In the genomic region with DNA sequence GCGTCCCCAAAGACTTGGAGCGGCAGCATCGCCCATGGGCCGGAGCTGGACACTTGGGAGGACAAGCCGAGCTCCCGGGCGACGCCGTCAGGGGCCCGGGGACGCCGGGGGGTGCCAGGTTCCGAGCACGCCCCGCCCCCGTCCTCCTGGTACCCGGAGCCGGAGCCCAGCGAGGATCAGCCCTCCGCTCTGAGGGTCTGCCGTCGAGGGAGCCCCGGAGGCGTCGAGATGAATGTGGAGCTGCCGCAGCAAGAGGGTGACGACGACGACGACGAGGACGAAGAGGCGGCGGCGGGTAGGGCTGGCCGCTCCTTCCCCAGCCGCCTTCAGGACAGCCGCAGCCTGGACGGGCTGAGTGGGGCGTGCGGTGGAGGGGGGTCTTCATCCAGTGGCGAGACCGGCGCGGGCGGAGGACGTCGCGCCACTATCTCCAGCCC, we compare ENCODE assay signal across 8 mouse cellular contexts. TPM values are rescaled to one million over a fixed set of nuclear protein-coding genes. Genes with fewer than 3 reads are reported as not detected.
DNase-seq lines count a peak whose midpoint lies in the region; ATAC-seq and TF ChIP-seq lines count a peak whose summit lies in the region.

No protein-coding gene starts in this region.

- H3K4me3 ChIP-seq in lung, embryonic 16.5 days (ENCODE audit: low read length): peak overlapping the region; percentile 78
- peak overlapping the region; percentile 95 for H3K4me3 ChIP-seq in embryonic fibroblast, embryonic 13.5 days (ENCODE audit: insufficient read depth, low read length)
- H3K4me3 ChIP-seq in kidney, postnatal 0 days (replicated peaks; ENCODE audit: low read depth, low read length): peak overlapping the region; percentile 82
- H3K4me3 ChIP-seq in midbrain, embryonic 16.5 days (ENCODE audit: low read depth, low read length): peak overlapping the region; percentile 87

- no peak for TF ChIP-seq POLR2A in embryonic fibroblast, embryonic 13.5 days (IDR thresholded peaks at IDR 0.05; ENCODE audit: low read depth, low read length)

- H3K36me3 ChIP-seq in lung, embryonic 16.5 days (ENCODE audit: control insufficient read depth, insufficient read depth, low read length): no peaks in the 10 kb centered on the region
- no peaks in the 10 kb centered on the region for H3K36me3 ChIP-seq in kidney, postnatal 0 days (ENCODE audit: insufficient read depth, low read length)
- no peaks in the 10 kb centered on the region for H3K36me3 ChIP-seq in midbrain, embryonic 16.5 days (ENCODE audit: control insufficient read depth, insufficient read depth, low read length)

- H3K27ac ChIP-seq in lung, embryonic 16.5 days (ENCODE audit: low read length): peak overlapping the region; percentile 95
- H3K27ac ChIP-seq in embryonic fibroblast, embryonic 13.5 days (ENCODE audit: insufficient read depth, low read length): peak overlapping the region; percentile 93
- peak overlapping the region; percentile 96 for H3K27ac ChIP-seq in kidney, postnatal 0 days
- peak overlapping the region; percentile 93 for H3K27ac ChIP-seq in midbrain, embryonic 16.5 days (ENCODE audit: low read length)

- peak overlapping the region; percentile 83 for H3K4me2 ChIP-seq in lung, embryonic 16.5 days (ENCODE audit: low read depth, low read length)
- H3K4me2 ChIP-seq in kidney, postnatal 0 days (ENCODE audit: low read length): peak overlapping the region; percentile 96
- H3K4me2 ChIP-seq in midbrain, embryonic 16.5 days (ENCODE audit: low read length): peak overlapping the region; percentile 80

- H3K27me3 ChIP-seq in lung, embryonic 16.5 days (ENCODE audit: control insufficient read depth, insufficient read depth, low read depth, low read length): no peaks in the 10 kb centered on the region
- no peaks in the 10 kb centered on the region for H3K27me3 ChIP-seq in kidney, postnatal 0 days (ENCODE audit: insufficient read depth, low read length)
- H3K27me3 ChIP-seq in midbrain, embryonic 16.5 days (ENCODE audit: control insufficient read depth, insufficient read depth, low read depth, low read length): no peaks in the 10 kb centered on the region

- no peak for TF ChIP-seq CTCF in embryonic fibroblast, embryonic 13.5 days (IDR thresholded peaks at IDR 0.05; ENCODE audit: borderline replicate concordance, insufficient read depth, low read length)
- no peak for TF ChIP-seq CTCF in kidney, postnatal 0 days (IDR thresholded peaks at IDR 0.05; ENCODE audit: low read depth)

- H3K9me3 ChIP-seq in lung, embryonic 16.5 days (ENCODE audit: control insufficient read depth, low read length): no peaks in the 10 kb centered on the region
- H3K9me3 ChIP-seq in kidney, postnatal 0 days (replicated peaks; ENCODE audit: low read length): no peaks in the 10 kb centered on the region
- H3K9me3 ChIP-seq in midbrain, embryonic 16.5 days (replicated peaks; ENCODE audit: control insufficient read depth, low read length, poor library complexity, severe bottlenecking): no peaks in the 10 kb centered on the region

- H3K9ac ChIP-seq in lung, embryonic 16.5 days (ENCODE audit: low read length): peak overlapping the region; percentile 86
- peak overlapping the region; percentile 94 for H3K9ac ChIP-seq in kidney, postnatal 0 days (ENCODE audit: low read depth, low read length)
- peak overlapping the region; percentile 85 for H3K9ac ChIP-seq in midbrain, embryonic 16.5 days (ENCODE audit: low read depth, low read length)

- WGBS in lung, embryonic 16.5 days: 0% methylated on average over 49 of the region's 49 CpGs
- under 1% methylated on average over 44 of the region's 49 CpGs for WGBS in kidney, postnatal 0 days
- WGBS in midbrain, embryonic 16.5 days: 0% methylated on average over 49 of the region's 49 CpGs

- H3K4me1 ChIP-seq in lung, embryonic 16.5 days (replicated peaks; ENCODE audit: control insufficient read depth, insufficient read depth, low read length): peaks cover 21% of the 10 kb centered on the region
- H3K4me1 ChIP-seq in embryonic fibroblast, embryonic 13.5 days (ENCODE audit: control insufficient read depth, insufficient read depth, low read length): no peaks in the 10 kb centered on the region
- peaks cover 25% of the 10 kb centered on the region for H3K4me1 ChIP-seq in kidney, postnatal 0 days (replicated peaks; ENCODE audit: insufficient read depth, low read length)
- H3K4me1 ChIP-seq in midbrain, embryonic 16.5 days (ENCODE audit: control insufficient read depth, insufficient read depth, low read length): peaks cover 27% of the 10 kb centered on the region

- DNase-seq in cerebellum, adult 9-11 months: no peak
- DNase-seq in lung, postnatal 4 days: no peak
- DNase-seq in kidney, postnatal 0 days (ENCODE audit: low spot score): no peak
- no peak for DNase-seq in yolk sac, embryonic 10.5 days (ENCODE audit: low spot score)

- ATAC-seq in cerebellum, adult (ENCODE audit: insufficient number of reproducible peaks, low FRiP score, low TSS enrichment): peak; percentile 1; the same call in 1 of the 2 replicates
- peak; percentile 10 for ATAC-seq in lung, embryonic 16.5 days (ENCODE audit: low read depth)
- ATAC-seq in kidney, postnatal 0 days (replicated peaks; ENCODE audit: low FRiP score, low read depth): peak; percentile 11
- peak; percentile 46 for ATAC-seq in midbrain, embryonic 16.5 days

RNA-seq across cellular contexts. Expression of gene Borcs6, which starts 0.5 kb away (rescaled TPM):
- 7.2 and 8.6 TPM in 2 replicates for polyA plus RNA-seq in lung, embryonic 16.5 days (2015; fragmentation: Nextera tagmentation; extraction: Ambion mirVana)
- polyA plus RNA-seq in embryonic fibroblast, embryonic 13.5 days (2011; ENCODE audit: insufficient read length, low read depth, missing spikeins): 9.7 and 11.2 TPM in 2 replicates
- 11.9 and 13.3 TPM in 2 replicates for polyA plus RNA-seq in kidney, postnatal 0 days (2015; fragmentation: Nextera tagmentation; extraction: Ambion mirVana)
- 15.7 and 20.4 TPM in 2 replicates for polyA plus RNA-seq in midbrain, embryonic 16.5 days (2015; fragmentation: Nextera tagmentation; extraction: Ambion mirVana)

RNA-seq across cellular contexts. Expression of gene Tmem107, which starts 10.6 kb away (rescaled TPM):
- 101 and 104 TPM in 2 replicates for polyA plus RNA-seq in lung, embryonic 16.5 days (2015; fragmentation: Nextera tagmentation; extraction: Ambion mirVana)
- 14.0 and 17.6 TPM in 2 replicates for polyA plus RNA-seq in embryonic fibroblast, embryonic 13.5 days (2011; ENCODE audit: insufficient read length, low read depth, missing spikeins)
- polyA plus RNA-seq in kidney, postnatal 0 days (2015; fragmentation: Nextera tagmentation; extraction: Ambion mirVana): 60.8 and 61.3 TPM in 2 replicates
- polyA plus RNA-seq in midbrain, embryonic 16.5 days (2015; fragmentation: Nextera tagmentation; extraction: Ambion mirVana): 41.2 and 44.0 TPM in 2 replicates

RNA-seq across cellular contexts. Expression of gene Aurkb, which starts 14.5 kb away (rescaled TPM):
- polyA plus RNA-seq in lung, embryonic 16.5 days (2015; fragmentation: Nextera tagmentation; extraction: Ambion mirVana): 183 and 189 TPM in 2 replicates
- 31.5 and 44.0 TPM in 2 replicates for polyA plus RNA-seq in embryonic fibroblast, embryonic 13.5 days (2011; ENCODE audit: insufficient read length, low read depth, missing spikeins)
- polyA plus RNA-seq in kidney, postnatal 0 days (2015; fragmentation: Nextera tagmentation; extraction: Ambion mirVana): 49.3 and 61.1 TPM in 2 replicates
- polyA plus RNA-seq in midbrain, embryonic 16.5 days (2015; fragmentation: Nextera tagmentation; extraction: Ambion mirVana): 12.6 and 15.4 TPM in 2 replicates

RNA-seq across cellular contexts. Expression of gene Vamp2, which starts 28.3 kb away (rescaled TPM):
- polyA plus RNA-seq in lung, embryonic 16.5 days (2015; fragmentation: Nextera tagmentation; extraction: Ambion mirVana): 80.6 and 85.2 TPM in 2 replicates
- 51.1 and 58.3 TPM in 2 replicates for polyA plus RNA-seq in embryonic fibroblast, embryonic 13.5 days (2011; ENCODE audit: insufficient read length, low read depth, missing spikeins)
- 66.7 and 67.7 TPM in 2 replicates for polyA plus RNA-seq in kidney, postnatal 0 days (2015; fragmentation: Nextera tagmentation; extraction: Ambion mirVana)
- polyA plus RNA-seq in midbrain, embryonic 16.5 days (2015; fragmentation: Nextera tagmentation; extraction: Ambion mirVana): 335 and 438 TPM in 2 replicates

RNA-seq across cellular contexts. Expression of gene Per1, which starts 35.0 kb away (rescaled TPM):
- polyA plus RNA-seq in lung, embryonic 16.5 days (2015; fragmentation: Nextera tagmentation; extraction: Ambion mirVana): 31.1 and 32.4 TPM in 2 replicates
- 23.1 and 30.9 TPM in 2 replicates for polyA plus RNA-seq in embryonic fibroblast, embryonic 13.5 days (2011; ENCODE audit: insufficient read length, low read depth, missing spikeins)
- polyA plus RNA-seq in kidney, postnatal 0 days (2015; fragmentation: Nextera tagmentation; extraction: Ambion mirVana): 7.4 and 9.9 TPM in 2 replicates
- polyA plus RNA-seq in midbrain, embryonic 16.5 days (2015; fragmentation: Nextera tagmentation; extraction: Ambion mirVana): 12.4 TPM in 2 replicates
